Mouse (Mus musculus) midbrain, embryonic 16.5 days (tissue): ENCODE results near the gene Dlk2. TPM values are rescaled to one million over a fixed set of nuclear protein-coding genes. Genes with fewer than 3 reads are reported as not detected.

Experiments
- ATAC-seq: fragments of 200-750 bp; cut with Nextera tagmentation; 2 replicates; pipeline ENCODE4 v1.8.0; 2017; ENCODE audit warnings: moderate TSS enrichment
- H3K27ac ChIP-seq: fragments of 300-500 bp; sonication (generic); 2 replicates; pipeline ENCODE4 v1.5.1; 2014; ENCODE audit warnings: mild to moderate bottlenecking, low read length, mixed read lengths
- H3K27me3 ChIP-seq: fragments of 300-500 bp; sonication (generic); 2 replicates; pipeline ENCODE4 v1.6.1; 2014; ENCODE audit warnings: low read depth, low read length, mixed read lengths; ENCODE audit not compliant: control insufficient read depth, insufficient read depth
- H3K36me3 ChIP-seq: fragments of 300-500 bp; sonication (generic); 2 replicates; pipeline ENCODE4 v1.6.1; 2014; ENCODE audit warnings: mild to moderate bottlenecking, low read length, moderate library complexity, mixed read lengths; ENCODE audit not compliant: control insufficient read depth, insufficient read depth
- H3K4me1 ChIP-seq: fragments of 300-500 bp; sonication (generic); 2 replicates; pipeline ENCODE4 v1.6.1; 2014; ENCODE audit warnings: mild to moderate bottlenecking, low read length, mixed read lengths; ENCODE audit not compliant: control insufficient read depth, insufficient read depth
- H3K4me2 ChIP-seq: fragments of 300-500 bp; sonication (generic); 2 replicates; pipeline ENCODE4 v1.6.1; 2014; ENCODE audit warnings: mild to moderate bottlenecking, low read length, mixed read lengths
- H3K4me3 ChIP-seq: fragments of 300-500 bp; sonication (generic); 2 replicates; pipeline ENCODE4 v1.5.1; 2014; ENCODE audit warnings: low read depth, mild to moderate bottlenecking, low read length, moderate library complexity, mixed read lengths
- H3K9ac ChIP-seq: fragments of 300-500 bp; sonication (generic); 2 replicates; pipeline ENCODE4 v1.6.1; 2014; ENCODE audit warnings: low read depth, low read length, mixed read lengths
- H3K9me3 ChIP-seq: fragments of 300-500 bp; sonication (generic); replicated peaks from 2 replicates; pipeline ENCODE4 v1.6.1; 2014; ENCODE audit warnings: mild to moderate bottlenecking, low read length, mixed read lengths; ENCODE audit not compliant: control insufficient read depth, poor library complexity, severe bottlenecking
- WGBS: fragments of 180-500 bp; shearing (Covaris S2); extraction: QIAGEN DNeasy Blood & Tissue Kit; methylation state at CpG from one replicate; pipeline ENCODE4 v1.1.7; 2014; 5-methylcytosine and 5-hydroxymethylcytosine counted together
- polyA plus RNA-seq: library from polyadenylated mRNA; unstranded; fragments of >200 nt; fragmentation: Nextera tagmentation; extraction: Ambion mirVana; gene quantifications from 2 replicates; pipeline ENCODE4 v1.2.1, GENCODE M21; 2015

Gene Dlk2
- polyA plus RNA-seq, 1 experiment from 2014 or later: 25.8 TPM

GRCm38 (mm10) chr17:46301892-46302291 is 4.7 kb downstream of the Dlk2 start:
- Histone ChIP-seq H3K4me1 (peaks cover 10% of the 10 kb centered on the region), H3K27ac (no peak overlapping the region), H3K4me2 (no peak overlapping the region), H3K36me3 (peaks cover 12% of the 10 kb centered on the region), H3K4me3 (no peak overlapping the region), H3K27me3 (0 out of 2 replicates have a peak, but pooled peaks cover 3% of the 10 kb centered on the region), H3K9me3 (no peaks in the 10 kb centered on the region), H3K9ac (no peak overlapping the region)
- WGBS: 79% methylated on average over 12 of the region's 12 CpGs
- no peak for ATAC-seq

GRCm38 (mm10) chr17:46304184-46304583 is 7.0 kb downstream of the Dlk2 start:
- Histone ChIP-seq H3K36me3 (peaks cover 14% of the 10 kb centered on the region), H3K9ac (no peak overlapping the region), H3K9me3 (no peaks in the 10 kb centered on the region), H3K27me3 (0 out of 2 replicates have a peak, but pooled peaks cover 3% of the 10 kb centered on the region), H3K4me3 (no peak overlapping the region), H3K4me2 (no peak overlapping the region), H3K27ac (no peak overlapping the region), H3K4me1 (peaks cover 4% of the 10 kb centered on the region)
- no peak for ATAC-seq
- WGBS: 88% methylated on average over 9 of the region's 9 CpGs

- no peaks in the 10 kb centered on the region for H3K4me1 ChIP-seq
- no peak overlapping the region for H3K27ac ChIP-seq
- 95% methylated on average over 15 of the region's 15 CpGs for WGBS
- ATAC-seq: no peak
- no peak overlapping the region for H3K4me3 ChIP-seq
- H3K36me3 ChIP-seq: peaks cover 18% of the 10 kb centered on the region
- H3K4me2 ChIP-seq: no peak overlapping the region
- H3K9me3 ChIP-seq: no peaks in the 10 kb centered on the region
- H3K27me3 ChIP-seq: no peaks in the 10 kb centered on the region
- H3K9ac ChIP-seq: no peak overlapping the region
These were observed 9.7 kb downstream of the Dlk2 start for GRCm38 (mm10) chr17:46306956-46307355.

- Histone ChIP-seq H3K4me3 (no peak overlapping the region), H3K9me3 (no peaks in the 10 kb centered on the region), H3K27me3 (no peaks in the 10 kb centered on the region), H3K4me1 (no peaks in the 10 kb centered on the region), H3K36me3 (peaks cover 7% of the 10 kb centered on the region; the same call in 1 of the 2 replicates), H3K9ac (no peak overlapping the region), H3K27ac (no peak overlapping the region), H3K4me2 (peak overlapping the region; percentile 4; the same call in 1 of the 2 replicates)
- ATAC-seq: no peak
- WGBS: 84% methylated on average over 12 of the region's 12 CpGs
These were observed 12.6 kb downstream of the Dlk2 start for GRCm38 (mm10) chr17:46309835-46310234.

GRCm38 (mm10) chr17:46310515-46310914 is 13.3 kb downstream of the Dlk2 start:
- Histone ChIP-seq H3K27ac (no peak overlapping the region), H3K4me3 (no peak overlapping the region), H3K9ac (0 out of 2 replicates have a peak overlapping the region, but pooled peaks have one; percentile 25), H3K36me3 (peaks cover 7% of the 10 kb centered on the region; the same call in 1 of the 2 replicates), H3K4me2 (peak overlapping the region; percentile 4; the same call in 1 of the 2 replicates), H3K4me1 (no peaks in the 10 kb centered on the region), H3K27me3 (no peaks in the 10 kb centered on the region), H3K9me3 (no peaks in the 10 kb centered on the region)
- no peak for ATAC-seq
- WGBS: 90% methylated on average over 10 of the region's 10 CpGs

GRCm38 (mm10) chr17:46313135-46313715 is 16.0 kb downstream of the Dlk2 start:
- H3K4me2 ChIP-seq: no peak overlapping the region
- WGBS: 86% methylated on average over 9 of the region's 9 CpGs

GRCm38 (mm10) chr17:46315813-46316212 is 18.6 kb downstream of the Dlk2 start:
- Histone ChIP-seq H3K27me3 (no peaks in the 10 kb centered on the region), H3K36me3 (no peaks in the 10 kb centered on the region; the same call in 1 of the 2 replicates), H3K4me1 (no peaks in the 10 kb centered on the region), H3K27ac (no peak overlapping the region), H3K4me2 (no peak overlapping the region), H3K4me3 (no peak overlapping the region), H3K9me3 (no peaks in the 10 kb centered on the region), H3K9ac (no peak overlapping the region)
- WGBS: 87% methylated on average over 10 of the region's 10 CpGs
- no peak for ATAC-seq

More at GRCm38 (mm10) chr17:46313135-46313715, 16.0 kb downstream of the Dlk2 start:
- H3K9me3 ChIP-seq: no peaks in the 10 kb centered on the region
- H3K4me3 ChIP-seq: no peak overlapping the region
- ATAC-seq: no peak
- H3K36me3 ChIP-seq: peaks cover 4% of the 10 kb centered on the region; the same call in 1 of the 2 replicates
- no peak overlapping the region for H3K9ac ChIP-seq
- no peaks in the 10 kb centered on the region for H3K4me1 ChIP-seq
- no peak overlapping the region for H3K27ac ChIP-seq
- H3K27me3 ChIP-seq: no peaks in the 10 kb centered on the region

- no peak overlapping the region for H3K27ac ChIP-seq
- H3K4me2 ChIP-seq: no peak overlapping the region
- H3K4me3 ChIP-seq: no peak overlapping the region
- peaks cover 22% of the 10 kb centered on the region for H3K36me3 ChIP-seq
- no peaks in the 10 kb centered on the region for H3K9me3 ChIP-seq
- H3K9ac ChIP-seq: no peak overlapping the region
- H3K27me3 ChIP-seq: no peaks in the 10 kb centered on the region
- 90% methylated on average over 6 of the region's 6 CpGs for WGBS
- no peak for ATAC-seq
- H3K4me1 ChIP-seq: no peaks in the 10 kb centered on the region
These were observed 23.3 kb downstream of the Dlk2 start for GRCm38 (mm10) chr17:46320492-46320891.

GRCm38 (mm10) chr17:46322046-46322823 is 25.0 kb downstream of the Dlk2 start:
- Histone ChIP-seq H3K36me3 (peaks cover 22% of the 10 kb centered on the region), H3K9me3 (no peaks in the 10 kb centered on the region), H3K27ac (no peak overlapping the region), H3K4me3 (no peak overlapping the region), H3K9ac (no peak overlapping the region), H3K4me1 (peaks cover 5% of the 10 kb centered on the region), H3K27me3 (no peaks in the 10 kb centered on the region), H3K4me2 (no peak overlapping the region)
- ATAC-seq: no peak
- 89% methylated on average over 14 of the region's 14 CpGs for WGBS
